Mouse (Mus musculus) forebrain, embryonic 15.5 days (tissue): ENCODE measurements around the gene Gas8. TPM values are rescaled to one million over a fixed set of nuclear protein-coding genes. Genes with fewer than 3 reads are reported as not detected.

ENCODE experiments used
- ATAC-seq: fragments of 200-750 bp; cut with Nextera tagmentation; replicated peaks from 2 replicates; pipeline ENCODE4 v1.8.0; 2017; ENCODE audit warnings: mild to moderate bottlenecking, moderate TSS enrichment, moderate library complexity
- H3K27ac ChIP-seq: fragments of 300-500 bp; sonication (generic); replicated peaks from 2 replicates; pipeline ENCODE4 v1.5.1; 2015; ENCODE audit warnings: mild to moderate bottlenecking, inconsistent platforms
- H3K27me3 ChIP-seq: fragments of 300-500 bp; sonication (generic); 2 replicates; pipeline ENCODE4 v1.6.1; 2015; ENCODE audit warnings: inconsistent platforms
- H3K36me3 ChIP-seq: fragments of 300-500 bp; sonication (generic); 2 replicates; pipeline ENCODE4 v1.6.1; 2015; ENCODE audit warnings: mild to moderate bottlenecking, inconsistent platforms
- H3K4me1 ChIP-seq: fragments of 300-500 bp; sonication (generic); 2 replicates; pipeline ENCODE4 v1.6.1; 2015; ENCODE audit warnings: inconsistent platforms
- H3K4me2 ChIP-seq: fragments of 300-500 bp; sonication (generic); replicated peaks from 2 replicates; pipeline ENCODE4 v1.6.1; 2015; ENCODE audit warnings: mild to moderate bottlenecking, inconsistent platforms
- H3K4me3 ChIP-seq: fragments of 300-500 bp; sonication (generic); 2 replicates; pipeline ENCODE4 v1.5.1; 2015; ENCODE audit warnings: mild to moderate bottlenecking, inconsistent platforms
- H3K9ac ChIP-seq: fragments of 300-500 bp; sonication (generic); replicated peaks from 2 replicates; pipeline ENCODE4 v1.6.1; 2015; ENCODE audit warnings: mild to moderate bottlenecking, inconsistent platforms
- H3K9me3 ChIP-seq: fragments of 300-500 bp; sonication (generic); 2 replicates; pipeline ENCODE4 v1.6.1; 2016; ENCODE audit warnings: inconsistent platforms
- WGBS: fragments of 180-500 bp; shearing (Covaris S2); methylation state at CpG from one replicate; pipeline ENCODE4 v1.1.7; 2015; ENCODE audit warnings: mixed read lengths; 5-methylcytosine and 5-hydroxymethylcytosine counted together
- polyA plus RNA-seq: library from polyadenylated mRNA; unstranded; fragments of >200 nt; fragmentation: Nextera tagmentation; extraction: Ambion mirVana; gene quantifications from 2 replicates; pipeline ENCODE4 v1.2.1, GENCODE M21; 2015

Gene Gas8
- polyA plus RNA-seq, 1 experiment from 2014 or later = 44.0 TPM

DNA sequence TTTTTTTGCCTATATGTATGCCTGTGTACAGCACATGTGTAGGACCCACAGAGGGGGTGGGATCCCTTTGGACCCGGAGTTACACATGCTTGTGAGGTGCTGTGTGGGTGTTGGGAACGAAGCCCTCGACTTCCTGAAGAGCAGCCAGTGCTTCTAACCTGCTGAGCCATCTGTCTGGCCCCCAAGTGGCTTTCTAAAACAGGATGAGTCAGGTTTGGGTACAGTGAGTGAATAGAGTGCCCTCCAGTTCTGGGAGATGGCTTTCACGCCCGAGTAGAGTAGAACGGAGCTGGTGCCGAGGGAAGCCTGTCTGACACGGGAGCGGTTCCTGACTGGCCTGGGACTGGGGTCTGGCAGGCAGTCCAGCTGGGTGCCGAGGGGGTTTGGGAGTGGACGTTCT, 19.1 kb upstream of the Gas8 start:
- no peak for ATAC-seq
- 95% methylated on average over 11 of the region's 11 CpGs for WGBS
- no peaks in the 10 kb centered on the region for H3K27me3 ChIP-seq
- no peaks in the 10 kb centered on the region for H3K9me3 ChIP-seq
- no peak overlapping the region for H3K4me2 ChIP-seq
- H3K4me1 ChIP-seq = no peaks in the 10 kb centered on the region
- no peak overlapping the region for H3K9ac ChIP-seq
- peaks cover 88% of the 10 kb centered on the region for H3K36me3 ChIP-seq
- H3K4me3 ChIP-seq = no peak overlapping the region
- no peak overlapping the region for H3K27ac ChIP-seq

DNA sequence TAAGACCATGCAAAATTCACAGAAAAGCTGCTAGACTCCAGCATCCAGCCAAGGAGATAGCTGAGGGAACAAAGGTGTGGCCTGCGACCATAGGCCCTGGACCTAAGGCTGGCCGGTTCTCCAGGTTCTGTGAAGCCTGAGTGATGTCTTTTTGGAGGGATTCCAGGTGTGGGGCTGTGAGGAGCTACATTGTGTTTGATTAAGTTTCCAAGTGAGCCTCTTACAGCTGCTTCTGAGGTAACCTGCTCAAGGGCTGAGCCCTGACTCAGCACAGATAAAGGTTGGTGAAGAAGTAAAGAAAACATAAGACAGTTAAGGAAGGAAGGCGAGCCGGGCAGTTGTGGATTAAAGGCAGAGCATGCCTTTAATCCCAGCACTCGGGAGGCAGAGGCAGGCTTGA, 16.4 kb upstream of the Gas8 start:
- Histone ChIP-seq H3K9ac (no peak overlapping the region), H3K27ac (no peak overlapping the region), H3K4me1 (no peaks in the 10 kb centered on the region), H3K9me3 (no peaks in the 10 kb centered on the region), H3K4me3 (no peak overlapping the region), H3K27me3 (no peaks in the 10 kb centered on the region), H3K36me3 (peaks cover 87% of the 10 kb centered on the region), H3K4me2 (no peak overlapping the region)
- WGBS = 91% methylated on average over 5 of the region's 5 CpGs
- ATAC-seq = no peak

DNA sequence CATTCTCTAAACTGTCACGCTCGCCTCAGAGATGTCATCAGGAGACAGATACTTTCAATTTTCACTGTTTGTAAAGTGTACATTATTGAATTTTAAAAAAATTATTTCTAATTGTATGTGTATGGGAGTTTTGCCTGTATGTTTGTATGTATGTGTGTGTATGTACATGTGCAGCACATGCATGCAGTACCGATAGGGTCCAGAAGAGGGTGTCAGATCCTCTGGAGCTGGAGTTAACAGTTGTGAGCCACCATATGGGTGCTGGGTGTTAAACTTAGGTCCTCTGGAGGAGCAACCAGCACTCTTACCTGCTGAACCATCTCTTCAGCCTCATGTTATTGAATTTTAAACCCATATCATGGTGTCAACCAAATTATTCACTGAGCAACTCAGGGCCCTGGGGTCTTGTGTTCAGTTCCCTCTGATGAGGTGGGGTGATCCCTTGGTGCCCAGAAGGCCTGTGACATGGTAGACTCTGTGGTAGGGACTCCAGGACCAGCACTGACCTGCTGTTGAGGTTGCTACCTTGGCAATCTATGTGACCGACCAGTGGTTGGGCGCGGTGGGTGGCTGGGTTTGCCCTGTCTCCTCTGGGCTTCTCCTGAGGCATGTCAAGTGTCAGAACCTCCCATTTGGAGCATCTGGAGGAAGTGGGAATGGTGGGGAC, 14.7 kb upstream of the Gas8 start:
- Histone ChIP-seq H3K27ac (no peak overlapping the region), H3K27me3 (no peaks in the 10 kb centered on the region), H3K9me3 (no peaks in the 10 kb centered on the region), H3K9ac (no peak overlapping the region), H3K36me3 (peaks cover 93% of the 10 kb centered on the region), H3K4me3 (no peak overlapping the region), H3K4me1 (no peaks in the 10 kb centered on the region), H3K4me2 (no peak overlapping the region)
- ATAC-seq = no peak
- 98% methylated on average over 6 of the region's 6 CpGs for WGBS

DNA sequence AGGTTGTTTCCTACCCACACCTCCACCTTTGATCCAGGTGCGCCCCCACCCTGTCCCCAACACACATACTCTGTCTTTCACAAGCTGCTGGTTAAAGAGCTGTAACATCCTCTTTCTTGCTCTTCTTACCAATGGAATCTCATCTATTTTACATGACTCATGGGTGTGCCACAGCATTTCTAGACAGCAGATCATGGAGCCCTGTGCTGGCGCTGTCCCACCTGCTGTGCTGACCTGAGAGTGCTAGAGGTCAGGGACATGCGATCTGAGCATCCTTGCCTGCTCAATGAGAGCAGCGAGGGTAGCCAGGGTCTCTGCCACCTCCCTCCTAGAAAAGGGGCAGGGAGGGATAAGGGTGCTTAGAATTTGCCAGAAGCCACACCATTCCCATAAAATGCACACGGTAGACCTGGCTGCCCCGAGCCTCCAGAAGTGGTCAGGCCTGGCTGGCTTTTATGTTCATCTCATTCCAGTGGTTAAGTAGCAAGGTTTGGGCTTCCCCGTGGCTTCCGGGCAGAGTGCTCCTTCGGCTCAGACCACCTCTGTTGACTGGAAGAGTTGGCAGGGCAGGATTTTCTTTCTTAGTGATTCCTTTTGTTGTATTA, 13.9 kb upstream of the Gas8 start:
- no peak overlapping the region for H3K9ac ChIP-seq
- no peak overlapping the region for H3K4me2 ChIP-seq
- H3K4me3 ChIP-seq = no peak overlapping the region
- no peaks in the 10 kb centered on the region for H3K4me1 ChIP-seq
- 94% methylated on average over 9 of the region's 9 CpGs for WGBS
- no peaks in the 10 kb centered on the region for H3K9me3 ChIP-seq
- ATAC-seq = no peak
- no peak overlapping the region for H3K27ac ChIP-seq
- H3K36me3 ChIP-seq = peaks cover 94% of the 10 kb centered on the region
- H3K27me3 ChIP-seq = no peaks in the 10 kb centered on the region

DNA sequence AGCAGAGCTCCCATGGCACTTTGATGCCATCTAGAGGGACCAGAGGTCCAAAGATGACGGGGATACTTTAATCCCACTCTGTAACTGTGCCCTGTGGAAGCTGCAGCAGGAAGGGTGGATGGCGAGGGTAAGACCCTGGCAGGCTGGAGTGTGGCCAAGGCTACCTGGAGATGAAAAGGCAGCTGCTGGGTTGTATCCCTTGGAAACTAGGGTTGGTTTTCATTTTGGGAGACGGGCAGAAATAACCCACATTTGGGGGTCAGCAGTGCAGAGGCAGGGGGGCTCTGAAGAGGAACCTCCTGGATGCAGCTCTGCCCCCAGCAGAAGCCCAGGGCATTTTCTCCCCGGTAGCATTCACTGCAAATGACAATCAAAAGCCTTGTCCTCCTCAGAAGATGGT, 13.4 kb upstream of the Gas8 start:
- no peaks in the 10 kb centered on the region for H3K9me3 ChIP-seq
- H3K4me3 ChIP-seq = no peak overlapping the region
- no peak overlapping the region for H3K9ac ChIP-seq
- H3K4me2 ChIP-seq = no peak overlapping the region
- no peaks in the 10 kb centered on the region for H3K4me1 ChIP-seq
- no peaks in the 10 kb centered on the region for H3K27me3 ChIP-seq
- H3K36me3 ChIP-seq = peaks cover 93% of the 10 kb centered on the region
- no peak overlapping the region for H3K27ac ChIP-seq
- ATAC-seq = no peak
- 78% methylated on average over 4 of the region's 4 CpGs for WGBS

DNA sequence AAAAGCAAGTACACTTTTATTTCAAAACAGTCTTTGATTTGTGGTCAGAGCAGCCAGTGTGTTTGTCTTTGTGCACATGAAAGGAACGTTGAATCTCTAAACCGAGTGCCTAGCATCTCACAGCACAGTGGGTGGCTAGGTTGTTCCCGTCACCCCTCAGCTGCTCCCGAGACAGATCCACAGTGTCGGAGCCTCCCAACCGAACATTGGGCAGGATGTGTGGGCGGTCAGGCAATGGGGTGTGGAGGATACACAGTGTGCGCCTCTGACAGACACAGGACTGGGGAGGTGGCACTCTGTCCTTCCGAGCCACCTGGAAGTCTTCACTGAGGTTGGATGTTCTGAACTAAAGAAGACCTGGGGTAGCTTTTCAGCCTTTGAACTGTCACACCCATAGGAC, 12.9 kb upstream of the Gas8 start:
- ATAC-seq = no peak
- Histone ChIP-seq H3K27ac (no peak overlapping the region), H3K4me3 (no peak overlapping the region), H3K4me2 (no peak overlapping the region), H3K4me1 (no peaks in the 10 kb centered on the region), H3K36me3 (peaks cover 88% of the 10 kb centered on the region), H3K9me3 (no peaks in the 10 kb centered on the region), H3K27me3 (no peaks in the 10 kb centered on the region), H3K9ac (no peak overlapping the region)
- WGBS = 87% methylated on average over 9 of the region's 9 CpGs

DNA sequence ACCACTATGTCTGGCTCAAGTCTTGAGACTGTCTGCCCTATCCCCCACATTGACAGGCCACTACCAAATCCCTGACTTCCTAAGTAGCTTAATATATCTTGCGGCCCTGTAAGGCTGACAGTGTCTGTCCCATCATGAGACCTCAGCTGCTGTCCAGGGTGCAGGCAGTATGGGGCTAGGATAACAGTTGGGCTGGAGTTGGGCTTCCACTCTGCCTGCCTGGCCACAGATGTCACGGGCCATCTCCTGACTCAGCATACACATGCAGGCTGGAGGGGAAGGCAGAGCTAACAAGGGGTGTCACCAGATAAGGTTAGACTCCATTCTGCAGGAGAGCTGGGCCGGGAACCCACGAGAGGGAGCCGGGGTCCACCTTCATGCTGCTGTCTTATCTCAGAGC, 11.5 kb upstream of the Gas8 start:
- Histone ChIP-seq H3K36me3 (peaks cover 74% of the 10 kb centered on the region), H3K4me1 (no peaks in the 10 kb centered on the region), H3K27me3 (no peaks in the 10 kb centered on the region), H3K4me3 (no peak overlapping the region), H3K4me2 (no peak overlapping the region), H3K27ac (no peak overlapping the region), H3K9ac (no peak overlapping the region), H3K9me3 (no peaks in the 10 kb centered on the region)
- 95% methylated on average over 5 of the region's 5 CpGs for WGBS
- ATAC-seq = no peak

DNA sequence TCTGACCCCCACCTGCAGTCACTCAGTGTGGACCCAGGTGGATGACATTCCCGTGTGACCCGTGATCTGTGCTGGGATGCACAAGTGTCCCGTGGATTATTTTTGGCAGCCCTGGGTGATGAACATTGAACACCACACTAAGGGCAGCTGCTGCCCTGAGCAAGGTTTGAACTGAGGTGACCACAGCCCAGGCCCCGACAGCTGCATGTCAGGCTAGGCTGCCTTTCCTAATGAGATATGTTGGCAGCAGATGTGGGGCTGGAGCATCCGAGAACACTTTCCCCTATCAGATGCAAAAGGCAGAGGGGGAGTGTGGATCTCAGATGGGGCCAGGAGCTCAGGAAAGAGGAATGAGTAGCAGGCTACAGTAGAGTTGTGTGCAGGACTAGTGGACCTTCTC, 7.8 kb upstream of the Gas8 start:
- H3K9me3 ChIP-seq = no peaks in the 10 kb centered on the region
- H3K4me1 ChIP-seq = peaks cover 26% of the 10 kb centered on the region
- no peak overlapping the region for H3K9ac ChIP-seq
- no peak overlapping the region for H3K27ac ChIP-seq
- H3K4me2 ChIP-seq = no peak overlapping the region
- ATAC-seq = no peak
- H3K36me3 ChIP-seq = peaks cover 40% of the 10 kb centered on the region
- 77% methylated on average over 5 of the region's 5 CpGs for WGBS
- no peaks in the 10 kb centered on the region for H3K27me3 ChIP-seq
- H3K4me3 ChIP-seq = no peak overlapping the region

DNA sequence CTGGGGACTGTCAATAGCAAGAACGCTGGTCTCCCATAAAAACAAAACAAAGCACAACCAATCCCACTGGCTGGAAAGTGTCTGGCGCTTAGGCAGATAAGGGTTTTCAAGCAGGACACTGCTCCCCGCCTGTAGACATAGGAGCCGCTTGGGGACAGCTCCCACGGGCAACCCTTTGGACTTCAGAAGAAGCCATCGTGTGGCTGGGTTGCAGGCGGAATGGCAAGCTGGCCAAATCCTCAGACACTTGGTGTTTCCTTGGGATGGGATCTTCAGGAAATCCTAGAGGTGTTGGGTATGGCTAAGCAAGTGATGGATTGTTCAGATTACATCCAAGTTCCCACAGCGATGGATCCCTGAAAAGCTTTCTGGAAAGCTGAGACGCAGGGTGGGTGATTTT, 4.5 kb upstream of the Gas8 start:
- WGBS = 4% methylated on average over 9 of the region's 9 CpGs

DNA sequence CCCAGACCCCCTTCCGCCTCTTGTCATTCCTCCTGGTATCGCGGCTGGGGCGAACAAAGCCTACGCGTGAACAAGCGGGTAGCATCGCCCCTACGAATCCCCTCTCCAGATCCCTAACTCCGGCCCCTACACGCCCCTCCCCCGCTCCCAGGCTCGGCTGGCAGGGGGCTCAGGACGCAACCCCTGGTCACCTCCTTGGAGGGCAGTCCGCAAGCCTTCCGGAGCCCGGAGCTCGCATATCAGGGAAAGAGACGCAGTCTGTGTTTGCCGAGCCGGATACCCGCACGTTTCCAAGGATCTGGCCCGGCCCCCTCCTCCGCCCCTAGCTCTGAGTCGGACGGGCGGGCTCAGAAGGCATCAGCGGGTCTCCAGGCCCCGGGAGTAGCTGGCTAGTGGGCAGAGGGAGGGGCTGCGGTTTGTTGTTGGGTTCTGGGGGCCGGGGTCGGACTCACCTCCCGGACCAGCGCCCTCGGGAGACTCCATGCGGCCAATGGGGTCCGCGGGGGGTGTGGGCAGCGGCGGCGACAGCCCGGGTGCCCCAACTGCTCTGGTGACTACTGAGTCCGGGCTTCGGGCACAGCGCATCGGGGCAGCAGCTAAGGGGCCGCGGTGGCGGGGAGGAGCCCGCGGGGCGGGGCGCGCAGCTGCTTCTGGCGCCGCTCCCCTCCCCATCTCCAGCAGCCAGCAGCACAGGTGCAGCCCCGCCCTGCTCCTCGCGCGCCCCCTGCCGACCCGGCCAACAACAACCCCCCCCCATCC, 3.7 kb upstream of the Gas8 start, which contains the start of gene Dbndd1:
Dbndd1 (minus strand) TSS at position 683 of the 759 bp plus-strand sequence.
- Histone ChIP-seq H3K27me3 (0 out of 2 replicates have a peak, but pooled peaks cover 5% of the 10 kb centered on the region), H3K9ac (peak within 1 kb of the TSS; percentile 95), H3K4me1 (peaks cover 44% of the 10 kb centered on the region), H3K4me3 (peak within 1 kb of the TSS; percentile 96), H3K9me3 (no peaks in the 10 kb centered on the region), H3K36me3 (peaks cover 2% of the 10 kb centered on the region), H3K27ac (peak within 1 kb of the TSS; percentile 94), H3K4me2 (peak within 1 kb of the TSS; percentile 69)
- ATAC-seq = peak; percentile 61
- 0% methylated on average over 61 of the region's 63 CpGs for WGBS

More for the DNA sequence above, 4.5 kb upstream of the Gas8 start:
- 0 out of 2 replicates have a peak, but pooled peaks cover 5% of the 10 kb centered on the region for H3K27me3 ChIP-seq
- H3K36me3 ChIP-seq = peaks cover 10% of the 10 kb centered on the region
- no peak for ATAC-seq
- peak overlapping the region; percentile 94 for H3K27ac ChIP-seq
- H3K9me3 ChIP-seq = no peaks in the 10 kb centered on the region
- peak overlapping the region; percentile 69 for H3K4me2 ChIP-seq
- H3K9ac ChIP-seq = peak overlapping the region; percentile 95
- H3K4me1 ChIP-seq = peaks cover 37% of the 10 kb centered on the region
- H3K4me3 ChIP-seq = peak overlapping the region; percentile 96

DNA sequence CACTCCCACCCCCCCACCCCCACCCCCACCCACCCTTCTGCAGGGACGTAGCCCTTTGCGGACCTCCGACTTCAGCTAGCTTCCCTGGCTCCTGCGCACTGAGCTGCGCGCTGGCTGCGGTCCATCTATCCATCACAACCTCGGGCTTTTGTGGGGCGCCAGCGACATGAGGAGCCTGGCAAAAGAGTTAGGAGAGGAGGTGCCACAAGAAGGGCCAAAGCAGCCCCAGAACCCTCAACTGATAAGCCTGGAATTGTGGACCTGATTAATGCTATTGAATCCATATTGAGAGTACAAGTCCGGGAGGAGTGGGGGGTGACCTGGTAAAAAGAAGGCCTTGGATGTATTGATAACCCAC, 3.1 kb upstream of the Gas8 start:
- Histone ChIP-seq H3K27ac (0 out of 2 replicates have a peak overlapping the region, but pooled peaks have one; percentile 53), H3K36me3 (0 out of 2 replicates have a peak, but pooled peaks cover under 1% of the 10 kb centered on the region), H3K27me3 (0 out of 2 replicates have a peak, but pooled peaks cover 5% of the 10 kb centered on the region), H3K4me3 (peak overlapping the region; percentile 96), H3K9ac (peak overlapping the region; percentile 38; the same call in 1 of the 2 replicates), H3K4me1 (peaks cover 48% of the 10 kb centered on the region), H3K9me3 (no peaks in the 10 kb centered on the region), H3K4me2 (peak overlapping the region; percentile 69)
- no peak for ATAC-seq
- WGBS = under 1% methylated on average over 10 of the region's 11 CpGs

DNA sequence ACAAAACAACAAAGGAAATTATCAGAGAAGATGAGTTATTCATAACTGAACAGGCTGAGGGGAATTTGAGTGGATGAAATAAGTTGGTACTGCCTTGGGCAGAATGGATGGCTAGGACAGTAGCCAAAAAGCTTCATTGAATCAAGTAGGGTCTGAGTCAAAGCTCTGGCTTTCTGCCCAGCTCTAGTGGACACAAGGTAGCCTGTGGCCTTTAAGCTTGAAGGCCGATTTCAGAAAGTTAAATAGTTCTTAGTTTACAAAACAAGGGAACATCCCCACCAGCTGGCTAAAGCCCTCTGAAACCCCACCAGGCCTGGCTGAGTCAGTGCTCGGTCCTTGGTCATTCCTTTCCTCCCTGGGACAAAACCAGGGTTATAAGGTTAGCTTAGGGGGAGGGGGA, 2.0 kb upstream of the Gas8 start:
- peaks cover 50% of the 10 kb centered on the region for H3K4me1 ChIP-seq
- no peak overlapping the region for H3K4me3 ChIP-seq
- no peak for ATAC-seq
- H3K4me2 ChIP-seq = no peak overlapping the region
- WGBS = 32% methylated on average over 2 of the region's 2 CpGs
- H3K36me3 ChIP-seq = 0 out of 2 replicates have a peak, but pooled peaks cover 8% of the 10 kb centered on the region
- 0 out of 2 replicates have a peak, but pooled peaks cover 5% of the 10 kb centered on the region for H3K27me3 ChIP-seq
- no peak overlapping the region for H3K9ac ChIP-seq
- no peak overlapping the region for H3K27ac ChIP-seq
- H3K9me3 ChIP-seq = no peaks in the 10 kb centered on the region
